Mouse (Mus musculus): Measurements from ENCODE around the gene Padi2. TPM values are rescaled to one million over a fixed set of nuclear protein-coding genes. Genes with fewer than 3 reads are reported as not detected.

The Padi2 gene
- polyA plus RNA-seq, 1 experiment from 2014 or later: 0.89 TPM

Other genes with a start within 250 kb of the Padi2 start
- 34.2 and 36.5 TPM in 2 replicates for gene Arhgef10l, start 240.3 kb upstream of the Padi2 start, polyA plus RNA-seq (2016; fragmentation: Nextera tagmentation; extraction: Ambion mirVana)
- gene Rcc2, start 205.8 kb upstream of the Padi2 start, polyA plus RNA-seq (2016; fragmentation: Nextera tagmentation; extraction: Ambion mirVana): 72.2 and 75.5 TPM in 2 replicates
- gene Padi6, start 163.7 kb upstream of the Padi2 start, polyA plus RNA-seq (2016; fragmentation: Nextera tagmentation; extraction: Ambion mirVana): not detected in 2 replicates
- gene Padi4, start 132.1 kb upstream of the Padi2 start, polyA plus RNA-seq (2016; fragmentation: Nextera tagmentation; extraction: Ambion mirVana): 0.10 and 0.47 TPM in 2 replicates
- gene Padi3, start 95.7 kb upstream of the Padi2 start, polyA plus RNA-seq (2016; fragmentation: Nextera tagmentation; extraction: Ambion mirVana): 0.05 TPM in 1 of 2 replicates, not detected in the other
- gene Padi1, start 60.6 kb upstream of the Padi2 start, polyA plus RNA-seq (2016; fragmentation: Nextera tagmentation; extraction: Ambion mirVana): 0.06 TPM in 1 of 2 replicates, not detected in the other
- 394 and 399 TPM in 2 replicates for gene Sdhb, start 54.9 kb downstream of the Padi2 start, polyA plus RNA-seq (2016; fragmentation: Nextera tagmentation; extraction: Ambion mirVana)
- 93.4 and 97.2 TPM in 2 replicates for gene Atp13a2, start 80.5 kb downstream of the Padi2 start, polyA plus RNA-seq (2016; fragmentation: Nextera tagmentation; extraction: Ambion mirVana)
- 240 and 287 TPM in 2 replicates for gene Mfap2, start 104.1 kb downstream of the Padi2 start, polyA plus RNA-seq (2016; fragmentation: Nextera tagmentation; extraction: Ambion mirVana)
- 14.2 and 15.9 TPM in 2 replicates for gene Crocc, start 154.2 kb downstream of the Padi2 start, polyA plus RNA-seq (2016; fragmentation: Nextera tagmentation; extraction: Ambion mirVana)
- gene Necap2, start 172.0 kb downstream of the Padi2 start, polyA plus RNA-seq (2016; fragmentation: Nextera tagmentation; extraction: Ambion mirVana): 54.7 and 56.8 TPM in 2 replicates
- gene Spata21, start 182.0 kb downstream of the Padi2 start, polyA plus RNA-seq (2016; fragmentation: Nextera tagmentation; extraction: Ambion mirVana): 0.31 TPM in 1 of 2 replicates, not detected in the other
- 28.5 and 33.9 TPM in 2 replicates for gene Szrd1, start 233.4 kb downstream of the Padi2 start, polyA plus RNA-seq (2016; fragmentation: Nextera tagmentation; extraction: Ambion mirVana)
- 26.6 and 27.0 TPM in 2 replicates for gene Fbxo42, start 241.6 kb downstream of the Padi2 start, polyA plus RNA-seq (2016; fragmentation: Nextera tagmentation; extraction: Ambion mirVana)